Mouse (Mus musculus) monocyte, adult 5-6 weeks (primary cell): ENCODE measurements around the gene Oosp1. TPM values are rescaled to one million over a fixed set of nuclear protein-coding genes. Genes with fewer than 3 reads are reported as not detected.

Source experiments
- ATAC-seq: fragments of 153-309, 156-312 bp; replicated peaks from 2 replicates; pipeline ENCODE4 v1.8.0; 2017; ENCODE audit warnings: mild to moderate bottlenecking; ENCODE audit not compliant: low TSS enrichment, insufficient number of reproducible peaks, severe bottlenecking, poor library complexity, low FRiP score
- total RNA-seq: library from RNA; stranded (forward); fragments of 200-1000, 200-491, 200-594 nt; gene quantifications from 3 replicates; pipeline ENCODE4 v1.2.3, GENCODE M21; 2017

Oosp1 gene
- total RNA-seq, 1 experiment from 2014 or later = not detected

DNA sequence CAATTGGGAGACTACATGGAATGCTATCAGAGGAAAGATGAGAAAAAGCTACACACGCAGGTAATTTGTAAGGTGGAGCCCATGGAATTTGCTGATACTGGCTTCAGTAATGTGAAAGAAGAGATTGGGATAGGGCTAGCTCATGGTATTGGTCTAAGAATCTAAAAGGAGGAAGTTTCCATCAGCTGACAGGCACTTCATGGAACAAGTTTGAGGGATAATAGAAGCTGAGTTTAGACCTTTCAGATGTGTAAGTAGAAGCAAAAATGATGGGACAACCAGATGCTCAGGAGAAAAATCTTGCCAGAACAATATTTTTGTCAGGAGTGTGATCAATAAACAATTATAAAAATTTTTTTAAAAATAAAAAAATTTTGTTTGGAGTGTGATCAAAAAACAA, 57.2 kb downstream of the Oosp1 start:
- ATAC-seq = no peak

DNA sequence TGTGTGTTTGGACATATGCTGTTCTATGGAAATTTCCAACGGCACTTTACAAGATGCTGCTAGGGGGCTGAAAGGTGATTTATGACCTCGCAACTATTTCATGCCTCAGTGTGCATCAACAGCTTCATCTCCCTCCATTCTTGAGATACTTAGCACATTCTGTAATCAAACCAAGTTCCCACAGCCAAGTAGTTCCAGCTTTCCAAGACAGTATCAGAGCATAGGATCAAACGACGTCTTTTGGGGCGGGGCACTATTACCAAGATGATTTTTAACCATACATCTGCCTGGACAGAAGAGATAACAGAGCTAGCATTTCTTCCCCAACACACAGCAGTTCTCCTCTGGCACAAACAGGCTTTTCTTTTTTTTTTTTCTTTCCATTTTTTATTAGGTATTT, 65.7 kb downstream of the Oosp1 start:
- no peak for ATAC-seq

DNA sequence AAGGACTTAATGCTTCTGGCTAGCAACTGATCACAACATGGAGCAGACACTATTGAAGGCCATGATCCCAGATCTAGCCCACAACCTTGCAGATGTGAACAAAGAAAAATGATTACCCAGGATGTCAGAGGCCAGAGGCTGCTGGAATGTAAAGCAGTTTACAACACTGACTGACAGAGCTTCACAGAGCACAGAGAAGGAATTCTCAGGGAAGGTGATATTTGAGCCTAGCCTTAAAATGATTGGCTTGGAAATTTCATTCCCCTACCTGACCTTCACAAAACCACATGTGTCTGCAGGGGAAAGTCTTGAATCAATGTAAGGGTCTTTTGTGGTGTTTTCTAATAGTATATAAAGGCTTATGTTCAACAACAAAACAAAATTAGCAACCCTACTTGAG, 66.2 kb downstream of the Oosp1 start:
- no peak for ATAC-seq

DNA sequence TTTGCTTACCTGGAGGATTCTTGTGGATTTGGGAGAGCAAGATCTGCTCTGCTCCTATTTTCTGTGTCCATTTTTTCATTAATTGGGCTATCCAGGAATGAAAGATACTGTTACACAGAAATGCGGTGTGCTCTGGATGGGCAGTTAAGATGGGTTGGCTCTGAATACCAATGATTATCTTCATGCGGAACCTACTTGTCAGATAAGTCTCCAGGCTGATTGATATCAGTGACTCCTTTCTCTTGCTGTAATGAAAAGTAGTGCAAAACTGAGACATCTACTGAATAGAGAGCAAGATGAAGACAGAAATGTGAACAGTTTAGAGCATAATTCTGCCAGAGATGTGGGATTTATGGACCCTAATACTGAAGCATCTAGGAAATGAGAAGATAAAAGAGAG, 67.4 kb downstream of the Oosp1 start, which contains the start of gene Ms4a2:
Gene Ms4a2 (minus strand): TSS at position 169 of the 400 bp plus-strand sequence.
- ATAC-seq = no peak

DNA sequence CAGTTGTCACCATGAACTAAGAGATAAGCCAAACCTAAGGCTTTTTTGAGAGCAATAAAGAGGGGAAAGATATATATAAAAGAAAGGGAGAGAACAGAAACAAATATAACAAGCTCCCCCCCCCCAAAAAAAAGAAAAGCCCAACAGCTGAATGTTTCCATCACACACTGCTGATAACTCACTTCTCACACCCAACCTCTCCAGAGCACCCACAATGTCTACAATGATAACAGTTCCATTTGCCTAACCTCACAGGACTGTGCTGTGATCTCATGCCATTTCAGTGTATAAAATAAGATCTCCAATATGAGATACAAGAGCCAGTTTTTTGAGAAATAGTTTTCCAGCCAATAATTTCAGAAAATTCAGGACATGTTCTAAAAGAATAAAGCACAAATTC, 73.0 kb downstream of the Oosp1 start:
- no peak for ATAC-seq

Other genes with a start within 250 kb of the Oosp1 start
- 78.1 to 289 TPM (median 80.3 TPM) in 3 replicates for gene Ms4a4b, start 247.6 kb downstream of the Oosp1 start, total RNA-seq
- 292 to 487 TPM (median 394 TPM) in 3 replicates for gene Ms4a6c, start 221.8 kb downstream of the Oosp1 start, total RNA-seq
- gene Gm8369, start 205.2 kb downstream of the Oosp1 start, total RNA-seq = 50.1 to 131 TPM (median 127 TPM) in 3 replicates
- gene Ms4a6b, start 174.6 kb downstream of the Oosp1 start, total RNA-seq = 127 to 138 TPM (median 132 TPM) in 3 replicates
- gene Ms4a4d, start 154.3 kb downstream of the Oosp1 start, total RNA-seq = not detected in 3 replicates
- gene Ms4a6d, start 86.3 kb downstream of the Oosp1 start, total RNA-seq = 8.2 to 23.7 TPM (median 14.1 TPM) in 3 replicates
- gene Ms4a2, start 67.4 kb downstream of the Oosp1 start, total RNA-seq = 22.8 to 63.8 TPM (median 63.0 TPM) in 3 replicates
- gene Ms4a3, start 50.3 kb downstream of the Oosp1 start, total RNA-seq = 0.96 TPM in 1 of 3 replicates, not detected in the others
- gene Oosp2, start 30.6 kb downstream of the Oosp1 start, total RNA-seq = not detected in 3 replicates
- gene Oosp3, start 5.9 kb upstream of the Oosp1 start, total RNA-seq = not detected in 3 replicates
- gene Gif, start 56.4 kb upstream of the Oosp1 start, total RNA-seq = not detected in 3 replicates
- 28.5 to 49.0 TPM (median 45.7 TPM) in 3 replicates for gene Mrpl16, start 79.2 kb upstream of the Oosp1 start, total RNA-seq
- gene Stx3, start 128.3 kb upstream of the Oosp1 start, total RNA-seq = 8.9 to 23.6 TPM (median 19.8 TPM) in 3 replicates
- 0.43 TPM in 1 of 3 replicates, not detected in the others for gene Olfr1417, start 148.1 kb upstream of the Oosp1 start, total RNA-seq
- gene Olfr1418, start 169.9 kb upstream of the Oosp1 start, total RNA-seq = not detected in 3 replicates
- gene Olfr1419, start 184.0 kb upstream of the Oosp1 start, total RNA-seq = not detected in 3 replicates
- gene Olfr1420, start 195.4 kb upstream of the Oosp1 start, total RNA-seq = not detected in 3 replicates
- 15.1 to 24.9 TPM (median 16.0 TPM) in 3 replicates for gene Patl1, start 221.2 kb upstream of the Oosp1 start, total RNA-seq